Mouse (Mus musculus) common myeloid progenitor, adult 5-6 weeks (primary cell): ENCODE data around the gene Opn4. TPM values are rescaled to one million over a fixed set of nuclear protein-coding genes. Genes with fewer than 3 reads are reported as not detected.
A peak's percentile ranks its signal among the peaks of the same experiment; 100 is the strongest.

Experiments
- ATAC-seq: replicated peaks from 2 replicates; pipeline ENCODE4 v1.8.0; 2016; ENCODE audit warnings: low read depth, mild to moderate bottlenecking, moderate TSS enrichment, inconsistent platforms; ENCODE audit not compliant: poor library complexity, severe bottlenecking
- total RNA-seq: library from RNA; stranded (forward); fragments of 200-1000, 187-1606 nt; gene quantifications from 2 replicates; pipeline ENCODE4 v1.2.3, GENCODE M21; 2017

Opn4 gene
- total RNA-seq, 1 experiment from 2014 or later, result not detected

GRCm38 (mm10) chr14:34591741-34592535, 8.0 kb downstream of the Opn4 start:
- no peak for ATAC-seq

DNA sequence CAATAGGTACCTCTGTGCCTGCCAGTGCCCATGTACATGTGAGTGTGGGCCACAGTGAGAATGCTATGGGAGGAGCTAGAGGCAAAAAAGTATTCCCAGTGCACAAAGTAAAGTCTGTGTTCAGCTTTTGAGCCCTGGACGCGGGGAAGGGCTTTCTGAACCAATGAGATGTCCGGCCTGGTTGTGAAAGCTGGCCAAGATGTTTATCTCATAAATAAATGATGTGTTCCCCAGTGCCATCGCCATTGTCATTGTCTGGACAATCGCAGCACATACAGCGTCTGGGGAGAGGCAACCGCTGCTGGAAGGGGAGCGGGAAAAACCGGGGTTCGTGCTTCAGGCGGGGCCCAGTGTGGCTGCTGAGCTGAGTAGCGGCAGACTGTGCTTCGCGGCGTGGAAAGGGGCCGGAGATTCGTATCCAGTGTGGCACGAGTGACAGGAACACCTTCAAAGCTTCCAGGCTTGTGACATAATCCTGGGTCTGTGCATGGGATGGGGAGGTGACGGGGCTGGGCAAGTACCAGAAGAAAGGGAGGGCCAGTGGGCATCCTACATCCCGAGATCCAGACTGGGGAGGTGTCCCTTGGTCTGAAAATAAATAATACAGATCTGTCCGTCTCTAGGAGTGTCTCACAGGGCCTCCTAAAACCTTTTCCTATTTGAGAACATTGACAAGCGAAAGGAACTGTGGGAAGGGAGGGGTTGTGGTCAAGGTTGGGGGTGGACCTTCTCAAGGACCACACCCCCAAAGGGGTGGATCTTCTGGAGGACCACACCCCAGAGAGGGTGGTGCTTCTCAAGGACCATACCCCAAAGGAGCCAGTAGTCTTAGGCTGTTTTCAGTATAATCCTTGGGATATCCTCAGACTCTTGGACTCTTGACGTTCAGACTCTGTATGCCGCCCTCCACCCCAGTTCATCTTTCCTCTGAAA, 8.9 kb downstream of the Opn4 start:
- ATAC-seq, result no peak

DNA sequence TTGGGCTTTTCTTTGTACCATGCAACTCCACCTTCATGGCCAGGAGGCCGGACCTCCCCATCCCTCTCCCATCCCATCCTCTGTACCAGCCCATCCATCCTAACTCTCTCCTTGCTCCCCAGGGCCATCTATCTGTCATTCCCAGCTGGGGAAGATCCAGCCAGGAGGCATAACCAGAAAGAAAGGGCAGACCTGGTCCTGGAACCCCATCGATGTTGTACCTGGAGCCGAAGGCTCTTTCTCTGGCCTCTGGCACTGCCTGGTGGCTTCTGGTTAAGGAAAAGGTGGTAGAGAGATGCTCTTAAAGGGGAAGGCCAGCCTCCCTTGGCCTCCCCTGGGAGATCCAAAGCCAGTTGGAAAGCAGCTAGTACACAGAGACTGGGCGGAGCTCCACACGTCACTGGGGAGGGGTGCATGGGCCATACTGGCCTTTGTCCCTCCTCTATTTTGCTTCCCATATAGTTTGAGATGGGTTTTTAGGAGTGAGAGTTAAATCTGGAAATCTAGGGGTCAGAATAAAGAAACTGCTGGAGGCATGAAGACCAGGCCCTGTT, 9.8 kb downstream of the Opn4 start:
- ATAC-seq, result no peak

DNA sequence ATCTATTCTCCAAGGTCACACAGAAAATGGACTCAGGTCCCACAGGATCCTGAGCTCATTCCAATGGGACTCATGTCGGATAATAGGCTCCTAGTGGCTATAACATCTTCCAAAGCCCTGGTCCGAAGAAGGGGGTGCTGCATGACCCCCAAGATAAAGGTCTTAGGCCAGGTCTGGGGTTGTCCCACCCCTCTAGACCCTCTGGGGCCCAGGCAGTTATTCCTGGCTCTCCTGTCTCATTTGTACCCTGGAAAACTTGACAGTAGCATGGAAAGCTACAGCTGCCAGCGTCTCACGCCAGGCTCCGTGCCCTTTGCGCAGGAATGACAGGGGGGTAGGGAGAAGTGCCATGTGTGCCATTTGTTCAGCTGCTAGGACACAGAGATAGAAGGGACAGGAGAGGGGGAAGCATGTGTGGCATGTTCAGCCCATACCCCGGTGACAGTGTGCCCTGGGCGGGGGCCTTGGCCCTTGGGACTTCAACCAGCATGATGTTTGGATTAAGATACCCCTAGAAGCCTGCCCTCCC, 10.7 kb downstream of the Opn4 start:
- no peak for ATAC-seq

- no peak for ATAC-seq
Observed at GRCm38 (mm10) chr14:34588498-34588897, 11.4 kb downstream of the Opn4 start, which contains the start of gene Ldb3. Gene Ldb3 (minus strand): TSS chr14:34588682.

GRCm38 (mm10) chr14:34588005-34588404, 11.9 kb downstream of the Opn4 start:
- ATAC-seq, result no peak

DNA sequence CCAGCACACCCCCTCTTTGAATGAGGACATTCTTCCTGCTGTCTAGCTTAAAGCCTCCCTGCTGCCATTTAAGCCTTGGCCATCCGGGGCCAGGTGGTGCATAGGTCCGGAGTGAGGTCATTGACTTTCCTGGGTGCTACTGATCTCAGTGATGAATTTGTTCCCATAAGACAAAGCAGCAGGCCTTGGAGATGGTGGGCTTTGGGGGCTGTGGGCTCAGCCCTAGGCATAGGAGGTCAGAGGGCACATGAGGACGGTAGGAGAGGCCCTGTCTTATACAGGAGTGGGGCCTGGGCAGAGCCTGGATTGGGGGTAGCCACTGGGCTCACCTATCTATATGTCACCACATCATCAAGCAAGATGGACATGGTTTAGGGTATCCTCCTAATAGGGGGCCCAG, 13.1 kb downstream of the Opn4 start:
- no peak for ATAC-seq

GRCm38 (mm10) chr14:34585358-34586105, 14.4 kb downstream of the Opn4 start:
- no peak for ATAC-seq

- ATAC-seq, result no peak
Observed at GRCm38 (mm10) chr14:34582740-34583427, 17.1 kb downstream of the Opn4 start.

- ATAC-seq, result no peak
Observed at GRCm38 (mm10) chr14:34576858-34577257, 23.1 kb downstream of the Opn4 start.

DNA sequence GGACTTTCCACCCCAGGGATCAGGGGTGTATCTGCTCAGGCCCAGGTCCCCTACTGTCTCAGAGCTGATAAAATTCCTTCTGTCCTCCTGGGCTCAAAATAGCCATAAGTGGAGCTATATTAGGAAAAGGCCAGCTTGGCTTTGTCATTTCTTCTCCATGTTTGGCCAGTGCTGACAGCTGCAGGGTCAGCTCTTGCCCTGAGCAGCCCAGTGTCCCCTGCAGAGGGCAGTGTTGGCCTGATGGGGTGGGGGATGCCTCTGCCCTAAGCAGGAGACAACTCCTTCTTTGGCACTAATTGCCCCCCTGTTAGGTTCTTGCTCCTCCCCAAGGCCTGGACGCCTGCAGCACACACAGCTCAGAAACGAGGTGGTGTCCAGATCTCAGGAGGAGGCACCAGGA, 25.9 kb downstream of the Opn4 start:
- no peak for ATAC-seq

GRCm38 (mm10) chr14:34573348-34573913, 26.5 kb downstream of the Opn4 start:
- no peak for ATAC-seq

- ATAC-seq, result no peak
Observed at GRCm38 (mm10) chr14:34571610-34572387, 28.1 kb downstream of the Opn4 start.

GRCm38 (mm10) chr14:34570903-34571302, 29.0 kb downstream of the Opn4 start:
- no peak for ATAC-seq

- ATAC-seq, result peak; percentile 87
Observed at GRCm38 (mm10) chr14:34570294-34570693, 29.6 kb downstream of the Opn4 start.

DNA sequence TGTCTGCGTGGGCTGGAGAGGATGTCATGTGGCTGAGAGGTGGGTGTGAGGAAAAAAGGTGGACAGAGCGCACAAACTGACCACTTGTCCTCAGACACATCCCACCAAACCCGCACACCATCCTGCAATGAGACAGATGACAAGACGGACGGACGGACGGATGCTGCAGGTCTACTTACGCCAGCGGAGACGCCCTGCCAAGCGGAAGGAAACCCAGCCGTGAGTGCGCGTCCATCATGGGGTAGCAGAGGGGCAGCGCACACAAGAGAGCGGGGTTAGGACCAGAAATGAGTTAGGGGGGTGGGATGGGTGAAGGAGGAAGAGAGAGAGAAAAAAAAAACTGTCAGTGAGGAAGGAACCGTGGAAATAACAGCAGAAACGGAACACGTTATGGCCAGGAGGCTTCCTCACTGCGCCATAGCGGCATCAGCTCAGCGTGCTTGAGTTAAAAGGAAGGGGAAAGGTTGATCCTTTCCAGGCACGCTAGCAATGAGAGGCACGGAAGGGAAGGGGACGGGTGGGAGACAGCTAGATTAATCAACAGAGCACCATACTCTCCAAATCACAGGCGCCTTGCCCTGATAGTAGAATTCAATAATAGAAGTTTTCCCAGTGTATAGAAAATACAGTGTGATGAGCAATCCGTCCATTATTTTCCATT, 30.3 kb downstream of the Opn4 start:
- no peak for ATAC-seq

GRCm38 (mm10) chr14:34568626-34569025, 31.3 kb downstream of the Opn4 start:
- ATAC-seq, result no peak

GRCm38 (mm10) chr14:34567697-34568096, 32.2 kb downstream of the Opn4 start:
- no peak for ATAC-seq
